Mouse (Mus musculus) bone marrow macrophage, adult 2 months (primary cell): ENCODE results near the gene Yeats2.

ENCODE experiments used
- CTCF ChIP-seq: IDR thresholded peaks from 2 replicates; pipeline ENCODE4 v1.5.1; 2012; ENCODE audit warnings: low read depth, mild to moderate bottlenecking, low read length, moderate library complexity
- POLR2A ChIP-seq: IDR thresholded peaks from 2 replicates; pipeline ENCODE4 v1.6.1; 2012; ENCODE audit warnings: mild to moderate bottlenecking, low read depth, low read length, borderline replicate concordance

- TF ChIP-seq POLR2A = no peak
- no peak for TF ChIP-seq CTCF
Measured at GRCm38 (mm10) chr16:20192043-20192442, 51.2 kb downstream of the Yeats2 start.
